Mouse (Mus musculus): ENCODE measurements at regions not wholly inside any gene's neighbourhood (a gene's known extent, or its start where the extent isn't known, plus 50 kb on each side); places are given as distances from the start of the nearest gene placed in this dataset.

DNA sequence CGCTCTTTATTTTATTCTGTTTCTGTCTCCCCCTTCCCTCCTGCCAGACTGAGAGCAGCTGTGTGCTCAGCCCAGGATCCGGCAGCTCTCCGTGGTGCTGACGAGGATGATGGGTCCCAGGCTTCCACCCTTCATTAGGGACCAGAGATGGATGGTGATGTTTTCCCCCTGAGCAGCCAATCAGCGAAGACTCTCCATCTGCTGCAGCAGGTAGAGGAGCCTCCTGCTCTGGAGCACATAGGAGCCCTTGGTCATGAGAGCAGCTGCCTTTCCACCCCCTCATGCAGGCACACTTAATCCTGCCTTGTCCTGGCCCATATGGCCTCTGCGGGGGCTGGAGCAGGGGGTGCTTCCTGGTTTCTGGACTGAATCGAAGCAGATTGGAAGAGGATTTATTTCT is 159.1 kb upstream of the Nlrp1b start:
- TF ChIP-seq CTCF (IDR thresholded peaks at IDR 0.05; ENCODE audit: low read depth, low read length) (no peak), POLR2A (IDR thresholded peaks at IDR 0.05; ENCODE audit: extremely low read depth, insufficient read depth, low read length) (no peak)
- no peak for DNase-seq (ENCODE audit: extremely low read depth, low read depth, low spot score)
- Histone ChIP-seq H3K4me1 (ENCODE audit: control insufficient read depth, insufficient read depth, low read length) (no peaks in the 10 kb centered on the region), H3K27me3 (ENCODE audit: control insufficient read depth, insufficient read depth, low read length) (no peaks in the 10 kb centered on the region), H3K9ac (ENCODE audit: low read depth, low read length) (no peak overlapping the region), H3K36me3 (ENCODE audit: control insufficient read depth, insufficient read depth, low read length) (no peaks in the 10 kb centered on the region), H3K27ac (replicated peaks; ENCODE audit: insufficient read depth, low read depth, low read length) (no peak overlapping the region), H3K79me2 (ENCODE audit: control insufficient read depth, insufficient read depth, low read length) (no peaks in the 10 kb centered on the region), H3K4me3 (ENCODE audit: insufficient read depth, low read depth, low read length) (no peak overlapping the region)
- 25% methylated on average over 7 of the region's 7 CpGs for WGBS

DNA sequence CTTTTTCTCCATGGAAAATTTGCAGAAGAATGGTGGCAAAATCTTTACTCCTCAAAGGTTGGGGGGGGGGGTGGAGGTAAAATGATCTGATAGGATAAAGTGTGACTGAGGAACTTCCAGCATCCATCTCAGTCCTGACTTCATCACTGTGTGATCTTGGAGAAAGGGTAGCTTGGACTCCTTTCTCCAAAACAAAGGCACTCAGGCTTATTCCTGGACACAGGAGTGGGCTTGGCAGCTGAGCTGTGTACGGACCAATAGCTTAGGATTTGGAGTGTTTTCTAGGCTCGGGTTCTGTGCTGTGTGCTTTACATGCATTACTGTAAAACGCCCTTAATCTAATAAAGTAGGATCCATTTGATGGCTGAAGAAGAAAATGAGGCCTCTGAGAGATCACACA is 159.6 kb upstream of the Nlrp1b start:
- Histone ChIP-seq H3K79me2 (ENCODE audit: control insufficient read depth, insufficient read depth, low read length) (no peaks in the 10 kb centered on the region), H3K36me3 (ENCODE audit: control insufficient read depth, insufficient read depth, low read length) (no peaks in the 10 kb centered on the region), H3K9ac (ENCODE audit: low read depth, low read length) (no peak overlapping the region), H3K4me1 (ENCODE audit: control insufficient read depth, insufficient read depth, low read length) (no peaks in the 10 kb centered on the region), H3K27me3 (ENCODE audit: control insufficient read depth, insufficient read depth, low read length) (no peaks in the 10 kb centered on the region), H3K4me3 (ENCODE audit: insufficient read depth, low read depth, low read length) (no peak overlapping the region), H3K27ac (replicated peaks; ENCODE audit: insufficient read depth, low read depth, low read length) (no peak overlapping the region)
- no peak for DNase-seq (ENCODE audit: extremely low read depth, low read depth, low spot score)
- WGBS, result 42% methylated on average over 3 of the region's 3 CpGs
- TF ChIP-seq CTCF (IDR thresholded peaks at IDR 0.05; ENCODE audit: low read depth, low read length), result no peak
- TF ChIP-seq POLR2A (IDR thresholded peaks at IDR 0.05; ENCODE audit: extremely low read depth, insufficient read depth, low read length), result no peak

GRCm38 (mm10) chr11:71390616-71391015 is 160.1 kb upstream of the Nlrp1b start:
- TF ChIP-seq CTCF (IDR thresholded peaks at IDR 0.05; ENCODE audit: low read depth, low read length) (no peak), POLR2A (IDR thresholded peaks at IDR 0.05; ENCODE audit: extremely low read depth, insufficient read depth, low read length) (no peak)
- Histone ChIP-seq H3K27me3 (ENCODE audit: control insufficient read depth, insufficient read depth, low read length) (no peaks in the 10 kb centered on the region), H3K9ac (ENCODE audit: low read depth, low read length) (no peak overlapping the region), H3K27ac (replicated peaks; ENCODE audit: insufficient read depth, low read depth, low read length) (no peak overlapping the region), H3K79me2 (ENCODE audit: control insufficient read depth, insufficient read depth, low read length) (no peaks in the 10 kb centered on the region), H3K4me1 (ENCODE audit: control insufficient read depth, insufficient read depth, low read length) (no peaks in the 10 kb centered on the region), H3K36me3 (ENCODE audit: control insufficient read depth, insufficient read depth, low read length) (no peaks in the 10 kb centered on the region), H3K4me3 (ENCODE audit: insufficient read depth, low read depth, low read length) (no peak overlapping the region)
- WGBS, result 71% methylated on average over 3 of the region's 3 CpGs
- DNase-seq (ENCODE audit: extremely low read depth, low read depth, low spot score), result no peak

GRCm38 (mm10) chr11:71393406-71393805 is 162.9 kb upstream of the Nlrp1b start:
- TF ChIP-seq POLR2A (IDR thresholded peaks at IDR 0.05; ENCODE audit: extremely low read depth, insufficient read depth, low read length), result no peak
- no peaks in the 10 kb centered on the region for H3K4me1 ChIP-seq (ENCODE audit: control insufficient read depth, insufficient read depth, low read length)
- WGBS, result 68% methylated on average over 5 of the region's 5 CpGs
- H3K27ac ChIP-seq (replicated peaks; ENCODE audit: insufficient read depth, low read depth, low read length), result no peak overlapping the region
- H3K9ac ChIP-seq (ENCODE audit: low read depth, low read length), result no peak overlapping the region
- H3K4me3 ChIP-seq (ENCODE audit: insufficient read depth, low read depth, low read length), result no peak overlapping the region
- H3K79me2 ChIP-seq (ENCODE audit: control insufficient read depth, insufficient read depth, low read length), result no peaks in the 10 kb centered on the region
- H3K27me3 ChIP-seq (ENCODE audit: control insufficient read depth, insufficient read depth, low read length), result no peaks in the 10 kb centered on the region
- no peak for DNase-seq (ENCODE audit: extremely low read depth, low read depth, low spot score)
- H3K36me3 ChIP-seq (ENCODE audit: control insufficient read depth, insufficient read depth, low read length), result no peaks in the 10 kb centered on the region

GRCm38 (mm10) chr11:71395023-71395422 is 164.5 kb upstream of the Nlrp1b start:
- H3K79me2 ChIP-seq (ENCODE audit: control insufficient read depth, insufficient read depth, low read length), result no peaks in the 10 kb centered on the region
- H3K9ac ChIP-seq (ENCODE audit: low read depth, low read length), result no peak overlapping the region
- no peak overlapping the region for H3K27ac ChIP-seq (replicated peaks; ENCODE audit: insufficient read depth, low read depth, low read length)
- H3K27me3 ChIP-seq (ENCODE audit: control insufficient read depth, insufficient read depth, low read length), result no peaks in the 10 kb centered on the region
- DNase-seq (ENCODE audit: extremely low read depth, low read depth, low spot score), result no peak
- TF ChIP-seq POLR2A (IDR thresholded peaks at IDR 0.05; ENCODE audit: extremely low read depth, insufficient read depth, low read length) (no peak), CTCF (IDR thresholded peaks at IDR 0.05; ENCODE audit: low read depth, low read length) (no peak)
- 63% methylated on average over 4 of the region's 4 CpGs for WGBS
- H3K4me1 ChIP-seq (ENCODE audit: control insufficient read depth, insufficient read depth, low read length), result no peaks in the 10 kb centered on the region
- H3K36me3 ChIP-seq (ENCODE audit: control insufficient read depth, insufficient read depth, low read length), result no peaks in the 10 kb centered on the region
- no peak overlapping the region for H3K4me3 ChIP-seq (ENCODE audit: insufficient read depth, low read depth, low read length)

DNA sequence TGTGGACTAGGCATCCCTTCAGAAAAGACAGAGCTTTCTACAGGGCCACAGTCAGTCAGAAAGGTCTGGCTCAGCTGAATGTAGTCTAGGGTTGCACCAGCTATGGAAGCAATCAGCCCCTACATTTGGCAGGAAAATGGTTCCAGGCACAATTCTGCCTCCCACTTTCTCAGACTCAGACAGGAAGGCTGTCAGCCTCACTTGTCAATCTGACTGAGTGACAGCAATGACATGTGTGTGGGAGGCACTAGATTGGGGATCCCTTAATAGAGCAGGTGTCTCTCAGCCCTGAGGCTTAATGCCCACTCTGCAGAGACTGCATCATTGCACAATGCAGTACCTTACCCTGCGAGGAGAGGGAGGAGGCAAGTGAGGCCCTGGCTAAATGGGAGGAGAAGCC is 165.1 kb upstream of the Nlrp1b start:
- H3K9ac ChIP-seq (ENCODE audit: low read depth, low read length), result no peak overlapping the region

More for the DNA sequence above, 165.1 kb upstream of the Nlrp1b start:
- Histone ChIP-seq H3K4me3 (ENCODE audit: insufficient read depth, low read depth, low read length) (no peak overlapping the region), H3K27me3 (ENCODE audit: control insufficient read depth, insufficient read depth, low read length) (no peaks in the 10 kb centered on the region), H3K4me1 (ENCODE audit: control insufficient read depth, insufficient read depth, low read length) (no peaks in the 10 kb centered on the region), H3K27ac (replicated peaks; ENCODE audit: insufficient read depth, low read depth, low read length) (no peak overlapping the region), H3K36me3 (ENCODE audit: control insufficient read depth, insufficient read depth, low read length) (no peaks in the 10 kb centered on the region), H3K79me2 (ENCODE audit: control insufficient read depth, insufficient read depth, low read length) (no peaks in the 10 kb centered on the region)
- 71% methylated on average over 1 of the region's 1 CpGs for WGBS
- TF ChIP-seq POLR2A (IDR thresholded peaks at IDR 0.05; ENCODE audit: extremely low read depth, insufficient read depth, low read length) (no peak), CTCF (IDR thresholded peaks at IDR 0.05; ENCODE audit: low read depth, low read length) (no peak)
- DNase-seq (ENCODE audit: extremely low read depth, low read depth, low spot score), result no peak

Data from liver, adult 2 months (tissue).